ENCODE assay signal across 34 mouse cellular contexts in the genomic region with DNA sequence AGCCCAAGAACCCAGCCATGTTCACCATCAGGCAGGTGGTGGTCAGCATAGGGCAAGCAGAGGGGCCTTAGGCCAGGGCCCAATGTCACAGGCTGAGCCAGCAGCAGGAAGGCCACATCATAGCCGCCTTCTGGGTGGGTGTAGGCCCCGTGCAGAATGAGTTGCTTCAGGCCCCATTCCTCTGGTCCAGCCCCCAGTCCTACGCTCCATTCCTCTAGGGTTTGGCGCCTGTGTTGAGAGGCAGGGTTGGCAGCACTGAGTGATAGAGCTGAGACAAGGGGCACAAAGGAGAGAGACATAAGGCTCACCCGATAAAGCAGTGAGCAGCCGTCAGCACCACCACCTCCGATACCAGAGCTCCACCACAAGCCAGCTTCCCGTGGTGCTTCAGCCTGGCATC. TPM values are rescaled to one million over a fixed set of nuclear protein-coding genes. Genes with fewer than 3 reads are reported as not detected.
DNase-seq lines count a peak whose midpoint lies in the region; ATAC-seq and TF ChIP-seq lines count a peak whose summit lies in the region.
"Had no signal": no experiment of that assay in that cellular context is flagged by ENCODE, and none has a peak within 500 bp of the region (broad histone marks: within the 10 kb centered on the region; RNA-seq: fewer than 3 reads in every experiment).

No protein-coding gene starts in this region.

- intact Hi-C loops in gastrocnemius, adult 2 months (cut with DNase I), result no loop called here

- ATAC-seq in intestine, embryonic 15.5 days, result no peak
- no peak for ATAC-seq in intestine, embryonic 16.5 days
- 0 out of 2 replicates have a peak, but pooled peaks have one; percentile 15 for ATAC-seq in liver, embryonic 13.5 days (ENCODE audit: low read depth)
- no peak for ATAC-seq in liver, postnatal 0 days
- ATAC-seq in embryonic facial prominence, embryonic 15.5 days (ENCODE audit: insufficient number of reproducible peaks, low FRiP score, low TSS enrichment, low read depth), result no peak
- ATAC-seq: forebrain, embryonic 14.5 days; forebrain, postnatal 0 days; Patski had no signal

- 86% methylated on average over 8 of the region's 8 CpGs for WGBS in intestine, embryonic 15.5 days
- WGBS in intestine, embryonic 16.5 days, result 88% methylated on average over 8 of the region's 8 CpGs
- 83% methylated on average over 8 of the region's 8 CpGs for WGBS in liver, embryonic 13.5 days (ENCODE audit: insufficient replicate concordance)
- WGBS in liver, postnatal 0 days (ENCODE audit: insufficient replicate concordance), result 80% methylated on average over 8 of the region's 8 CpGs
- 77% methylated on average over 8 of the region's 8 CpGs for WGBS in embryonic facial prominence, embryonic 15.5 days

- peaks cover 22% of the 10 kb centered on the region for H3K4me1 ChIP-seq in intestine, embryonic 15.5 days (replicated peaks)
- H3K4me1 ChIP-seq in intestine, embryonic 16.5 days (ENCODE audit: control insufficient read depth, insufficient read depth, low read length), result peaks cover 24% of the 10 kb centered on the region
- H3K4me1 ChIP-seq in liver, embryonic 13.5 days (replicated peaks), result peaks cover 25% of the 10 kb centered on the region
- H3K4me1 ChIP-seq in liver, postnatal 0 days (ENCODE audit: insufficient read depth), result peaks cover 5% of the 10 kb centered on the region; the same call in 1 of the 2 replicates
- H3K4me1 ChIP-seq in embryonic facial prominence, embryonic 15.5 days, result peaks cover 37% of the 10 kb centered on the region

- DNase-seq in gastrocnemius, adult 2 months, result no peak
- no peak for DNase-seq in gastrocnemius, postnatal 25 days
- no peak for DNase-seq in liver, embryonic 13.5 days
- no peak for DNase-seq in liver, postnatal 0 days
- DNase-seq: adrenal gland, postnatal 14 days; B cell, adult 2 months; cerebellum, adult 11 months; cerebellum, adult 2 months; cerebellum, adult 9-11 months; cerebellum, postnatal 25 days; forebrain, postnatal 0 days; gastrocnemius, postnatal 36 days had no signal

- H3K4me3 ChIP-seq in gastrocnemius, adult 2 months, result no peak overlapping the region
- no peak overlapping the region for H3K4me3 ChIP-seq in intestine, embryonic 15.5 days (replicated peaks)
- H3K4me3 ChIP-seq in intestine, embryonic 16.5 days (ENCODE audit: low read length), result no peak overlapping the region
- no peak overlapping the region for H3K4me3 ChIP-seq in liver, embryonic 13.5 days (replicated peaks)
- H3K4me3 ChIP-seq in liver, postnatal 0 days (ENCODE audit: low read depth, low read length), result no peak overlapping the region
- no peak overlapping the region for H3K4me3 ChIP-seq in embryonic facial prominence, embryonic 15.5 days (replicated peaks)
- H3K4me3 ChIP-seq: hindbrain, embryonic 12.5 days; hindbrain, embryonic 15.5 days had no signal

- peak overlapping the region; percentile 81 for H3K27ac ChIP-seq in gastrocnemius, adult 2 months
- no peak overlapping the region for H3K27ac ChIP-seq in intestine, embryonic 15.5 days
- no peak overlapping the region for H3K27ac ChIP-seq in intestine, embryonic 16.5 days (ENCODE audit: low read length)
- H3K27ac ChIP-seq in liver, embryonic 13.5 days, result no peak overlapping the region
- H3K27ac ChIP-seq in liver, postnatal 0 days (ENCODE audit: low read depth), result no peak overlapping the region
- no peak overlapping the region for H3K27ac ChIP-seq in embryonic facial prominence, embryonic 15.5 days (replicated peaks)
- H3K27ac ChIP-seq: hindbrain, embryonic 12.5 days; hindbrain, embryonic 15.5 days had no signal

- H3K9ac ChIP-seq in intestine, embryonic 15.5 days, result 0 out of 2 replicates have a peak overlapping the region, but pooled peaks have one; percentile 4
- no peak overlapping the region for H3K9ac ChIP-seq in intestine, embryonic 16.5 days (ENCODE audit: low read depth, low read length)
- no peak overlapping the region for H3K9ac ChIP-seq in liver, embryonic 13.5 days
- H3K9ac ChIP-seq in liver, postnatal 0 days (replicated peaks), result no peak overlapping the region
- no peak overlapping the region; the same call in 1 of the 2 replicates for H3K9ac ChIP-seq in embryonic facial prominence, embryonic 15.5 days
- H3K9ac ChIP-seq: forebrain, postnatal 0 days; hindbrain, embryonic 12.5 days; hindbrain, embryonic 15.5 days had no signal

- no peaks in the 10 kb centered on the region for H3K27me3 ChIP-seq in intestine, embryonic 15.5 days (replicated peaks)
- H3K27me3 ChIP-seq in intestine, embryonic 16.5 days (replicated peaks; ENCODE audit: control insufficient read depth, insufficient read depth, low read length), result no peaks in the 10 kb centered on the region
- no peaks in the 10 kb centered on the region for H3K27me3 ChIP-seq in liver, embryonic 13.5 days
- no peaks in the 10 kb centered on the region for H3K27me3 ChIP-seq in liver, postnatal 0 days (ENCODE audit: insufficient read depth, low read length)
- H3K27me3 ChIP-seq in embryonic facial prominence, embryonic 15.5 days, result no peaks in the 10 kb centered on the region
- H3K27me3 ChIP-seq: CH12.LX; hindbrain, embryonic 12.5 days; hindbrain, embryonic 15.5 days; Patski had no signal

- H3K4me2 ChIP-seq in intestine, embryonic 15.5 days (replicated peaks), result no peak overlapping the region
- no peak overlapping the region for H3K4me2 ChIP-seq in intestine, embryonic 16.5 days (ENCODE audit: low read depth, low read length)
- no peak overlapping the region for H3K4me2 ChIP-seq in liver, embryonic 13.5 days
- H3K4me2 ChIP-seq in liver, postnatal 0 days (ENCODE audit: low read depth, low read length), result no peak overlapping the region
- H3K4me2 ChIP-seq in embryonic facial prominence, embryonic 15.5 days (replicated peaks), result 0 out of 2 replicates have a peak overlapping the region, but pooled peaks have one; percentile 6
- H3K4me2 ChIP-seq: hindbrain, embryonic 12.5 days; hindbrain, embryonic 15.5 days had no signal

- H3K36me3 ChIP-seq in intestine, embryonic 15.5 days, result peaks cover 38% of the 10 kb centered on the region
- peaks cover 30% of the 10 kb centered on the region for H3K36me3 ChIP-seq in intestine, embryonic 16.5 days (ENCODE audit: control insufficient read depth, insufficient read depth, low read length)
- H3K36me3 ChIP-seq in liver, embryonic 13.5 days, result peaks cover 85% of the 10 kb centered on the region
- H3K36me3 ChIP-seq in liver, postnatal 0 days (replicated peaks; ENCODE audit: insufficient read depth, low read length), result peaks cover 55% of the 10 kb centered on the region
- H3K36me3 ChIP-seq in embryonic facial prominence, embryonic 15.5 days, result peaks cover 78% of the 10 kb centered on the region

- no peak for TF ChIP-seq EP300 in liver, postnatal 0 days (IDR thresholded peaks at IDR 0.05; ENCODE audit: low read depth)

- no peaks in the 10 kb centered on the region for H3K9me3 ChIP-seq in intestine, embryonic 15.5 days
- no peaks in the 10 kb centered on the region for H3K9me3 ChIP-seq in intestine, embryonic 16.5 days (ENCODE audit: control insufficient read depth, low read length)
- H3K9me3 ChIP-seq in liver, embryonic 13.5 days (replicated peaks), result peaks cover 10% of the 10 kb centered on the region
- no peaks in the 10 kb centered on the region for H3K9me3 ChIP-seq in liver, postnatal 0 days (ENCODE audit: low read length)
- no peaks in the 10 kb centered on the region for H3K9me3 ChIP-seq in embryonic facial prominence, embryonic 15.5 days (replicated peaks)
- H3K9me3 ChIP-seq: G1E; hindbrain, embryonic 12.5 days; hindbrain, embryonic 15.5 days had no signal

- TF ChIP-seq CTCF in gastrocnemius, adult 2 months (IDR thresholded peaks at IDR 0.05), result no peak
- TF ChIP-seq CTCF in liver, postnatal 0 days (IDR thresholded peaks at IDR 0.05; ENCODE audit: low read depth), result no peak

RNA-seq across cellular contexts. Expression of gene Prss53, which starts 3.6 kb away (rescaled TPM):
- total RNA-seq in gastrocnemius, adult 2 months (2021), result 1 to 10 TPM; 1.2 to 2.0 TPM
- total RNA-seq in gastrocnemius, postnatal 25 days (2021), result 1 to 10 TPM; 1.5 to 1.6 TPM
- 1.7 and 2.3 TPM in 2 replicates for polyA plus RNA-seq in intestine, embryonic 15.5 days (2015; fragmentation: Nextera tagmentation; extraction: Ambion mirVana)
- polyA plus RNA-seq in intestine, embryonic 16.5 days (2015; fragmentation: Nextera tagmentation; extraction: Ambion mirVana), result 2.6 and 4.0 TPM in 2 replicates
- polyA plus RNA-seq in liver, embryonic 13.5 days (2015; fragmentation: Nextera tagmentation; extraction: Ambion mirVana), result 0.19 and 0.24 TPM in 2 replicates
- 0.39 and 0.43 TPM in 2 replicates for polyA plus RNA-seq in liver, postnatal 0 days (2015; fragmentation: Nextera tagmentation; extraction: Ambion mirVana)
- 2.4 and 4.6 TPM in 2 replicates for polyA plus RNA-seq in embryonic facial prominence, embryonic 15.5 days (2015; fragmentation: Nextera tagmentation; extraction: Ambion mirVana)
- total RNA-seq: CH12.LX; granulocyte monocyte progenitor cell, adult 5-6 weeks had no signal

RNA-seq across cellular contexts. Expression of gene Gm21974, which starts 8.1 kb away (rescaled TPM):
- not detected for total RNA-seq in gastrocnemius, adult 2 months (2021)
- not detected for total RNA-seq in gastrocnemius, postnatal 25 days (2021)
- not detected in 2 replicates for polyA plus RNA-seq in intestine, embryonic 15.5 days (2015; fragmentation: Nextera tagmentation; extraction: Ambion mirVana)
- not detected in 2 replicates for polyA plus RNA-seq in intestine, embryonic 16.5 days (2015; fragmentation: Nextera tagmentation; extraction: Ambion mirVana)
- polyA plus RNA-seq in liver, embryonic 13.5 days (2015; fragmentation: Nextera tagmentation; extraction: Ambion mirVana), result not detected in 2 replicates
- not detected in 2 replicates for polyA plus RNA-seq in liver, postnatal 0 days (2015; fragmentation: Nextera tagmentation; extraction: Ambion mirVana)
- not detected in 2 replicates for polyA plus RNA-seq in embryonic facial prominence, embryonic 15.5 days (2015; fragmentation: Nextera tagmentation; extraction: Ambion mirVana)
- total RNA-seq: adrenal gland, adult 18-20 months; adrenal gland, postnatal 14 days; adrenal gland, postnatal 4 days; CH12.LX; common myeloid progenitor, adult 5-6 weeks; forebrain, postnatal 0 days; G1E; gastrocnemius, adult 8-10 months; gastrocnemius, postnatal 36 days; granulocyte monocyte progenitor cell, adult 5-6 weeks; heart, postnatal 25 days; hematopoietic stem cell, adult 5-6 weeks had no signal
- polyA plus RNA-seq: cerebellum, adult 2 months; embryonic facial prominence, embryonic 14.5 days; forebrain, embryonic 11.5 days; forebrain, embryonic 14.5 days; forebrain, postnatal 0 days; frontal cortex, adult 2 months; G1E; heart, embryonic 14.5 days; heart, postnatal 0 days; hindbrain, embryonic 12.5 days; hindbrain, embryonic 15.5 days; intestine, embryonic 14.5 days; Patski had no signal

RNA-seq across cellular contexts. Expression of gene Vkorc1, which starts 8.2 kb away (rescaled TPM):
- 10 to 100 TPM in 1 of 2 experiments, 1 to 10 TPM in 1; 9.2 to 12.6 TPM for total RNA-seq in gastrocnemius, adult 2 months (2021)
- total RNA-seq in gastrocnemius, postnatal 25 days (2021), result 10 to 100 TPM; 12.7 to 18.3 TPM
- polyA plus RNA-seq in intestine, embryonic 15.5 days (2015; fragmentation: Nextera tagmentation; extraction: Ambion mirVana), result 203 and 241 TPM in 2 replicates
- polyA plus RNA-seq in intestine, embryonic 16.5 days (2015; fragmentation: Nextera tagmentation; extraction: Ambion mirVana), result 260 and 261 TPM in 2 replicates
- 86.9 and 89.1 TPM in 2 replicates for polyA plus RNA-seq in liver, embryonic 13.5 days (2015; fragmentation: Nextera tagmentation; extraction: Ambion mirVana)
- 513 and 556 TPM in 2 replicates for polyA plus RNA-seq in liver, postnatal 0 days (2015; fragmentation: Nextera tagmentation; extraction: Ambion mirVana)
- polyA plus RNA-seq in embryonic facial prominence, embryonic 15.5 days (2015; fragmentation: Nextera tagmentation; extraction: Ambion mirVana), result 234 and 262 TPM in 2 replicates

RNA-seq across cellular contexts. Expression of gene Zfp668, which starts 10.6 kb away (rescaled TPM):
- total RNA-seq in gastrocnemius, adult 2 months (2021), result 1 to 10 TPM; 3.3 to 5.0 TPM
- 1 to 10 TPM; 2.8 to 4.5 TPM for total RNA-seq in gastrocnemius, postnatal 25 days (2021)
- polyA plus RNA-seq in intestine, embryonic 15.5 days (2015; fragmentation: Nextera tagmentation; extraction: Ambion mirVana), result 15.5 and 15.6 TPM in 2 replicates
- polyA plus RNA-seq in intestine, embryonic 16.5 days (2015; fragmentation: Nextera tagmentation; extraction: Ambion mirVana), result 11.6 and 14.6 TPM in 2 replicates
- polyA plus RNA-seq in liver, embryonic 13.5 days (2015; fragmentation: Nextera tagmentation; extraction: Ambion mirVana), result 7.3 and 7.6 TPM in 2 replicates
- 3.7 and 4.5 TPM in 2 replicates for polyA plus RNA-seq in liver, postnatal 0 days (2015; fragmentation: Nextera tagmentation; extraction: Ambion mirVana)
- polyA plus RNA-seq in embryonic facial prominence, embryonic 15.5 days (2015; fragmentation: Nextera tagmentation; extraction: Ambion mirVana), result 17.7 and 18.1 TPM in 2 replicates

RNA-seq across cellular contexts. Expression of gene Zfp646, which starts 11.2 kb away (rescaled TPM):
- total RNA-seq in gastrocnemius, adult 2 months (2021), result 10 to 100 TPM; 11.8 to 15.4 TPM
- 10 to 100 TPM; 11.3 to 11.8 TPM for total RNA-seq in gastrocnemius, postnatal 25 days (2021)
- 8.6 and 9.6 TPM in 2 replicates for polyA plus RNA-seq in intestine, embryonic 15.5 days (2015; fragmentation: Nextera tagmentation; extraction: Ambion mirVana)
- 7.2 and 8.9 TPM in 2 replicates for polyA plus RNA-seq in intestine, embryonic 16.5 days (2015; fragmentation: Nextera tagmentation; extraction: Ambion mirVana)
- 3.7 and 5.0 TPM in 2 replicates for polyA plus RNA-seq in liver, embryonic 13.5 days (2015; fragmentation: Nextera tagmentation; extraction: Ambion mirVana)
- 2.7 and 2.8 TPM in 2 replicates for polyA plus RNA-seq in liver, postnatal 0 days (2015; fragmentation: Nextera tagmentation; extraction: Ambion mirVana)
- polyA plus RNA-seq in embryonic facial prominence, embryonic 15.5 days (2015; fragmentation: Nextera tagmentation; extraction: Ambion mirVana), result 9.7 and 10.9 TPM in 2 replicates
